Mouse (Mus musculus): Measurements from ENCODE around the gene Pdk2. TPM values are rescaled to one million over a fixed set of nuclear protein-coding genes. Genes with fewer than 3 reads are reported as not detected.

Gene Pdk2
- polyA plus RNA-seq, 1 experiment from 2014 or later = 30.2 TPM

GRCm38 (mm10) chr11:94990102-94990748 is 50.9 kb downstream of the Pdk2 start:
- H3K9ac ChIP-seq = 0 out of 2 replicates have a peak overlapping the region, but pooled peaks have one; percentile 25
- H3K4me1 ChIP-seq = peaks cover 65% of the 10 kb centered on the region
- H3K4me3 ChIP-seq (replicated peaks) = peak overlapping the region; percentile 90
- H3K36me3 ChIP-seq = no peaks in the 10 kb centered on the region
- ATAC-seq (ENCODE audit: insufficient read depth, low FRiP score, low read depth) = no peak
- no peaks in the 10 kb centered on the region for H3K9me3 ChIP-seq
- no peaks in the 10 kb centered on the region for H3K27me3 ChIP-seq (replicated peaks)
- peak overlapping the region; percentile 96 for H3K27ac ChIP-seq
- WGBS = 36% methylated on average over 6 of the region's 6 CpGs
- H3K4me2 ChIP-seq = peak overlapping the region; percentile 92

GRCm38 (mm10) chr11:94989562-94990017 is 51.6 kb downstream of the Pdk2 start:
- Histone ChIP-seq H3K9ac (peak overlapping the region; percentile 49), H3K27me3 (replicated peaks) (no peaks in the 10 kb centered on the region), H3K36me3 (no peaks in the 10 kb centered on the region), H3K4me1 (peaks cover 59% of the 10 kb centered on the region), H3K4me2 (peak overlapping the region; percentile 92), H3K9me3 (no peaks in the 10 kb centered on the region), H3K27ac (peak overlapping the region; percentile 96), H3K4me3 (replicated peaks) (peak overlapping the region; percentile 90)
- peak; percentile 59 for ATAC-seq (ENCODE audit: insufficient read depth, low FRiP score, low read depth)
- WGBS = 1% methylated on average over 11 of the region's 12 CpGs

- Histone ChIP-seq H3K4me2 (peak overlapping the region; percentile 92), H3K4me1 (peaks cover 53% of the 10 kb centered on the region), H3K36me3 (no peaks in the 10 kb centered on the region), H3K27ac (peak overlapping the region; percentile 96), H3K9ac (peak overlapping the region; percentile 49), H3K27me3 (replicated peaks) (no peaks in the 10 kb centered on the region), H3K4me3 (replicated peaks) (peak overlapping the region; percentile 90), H3K9me3 (no peaks in the 10 kb centered on the region)
- ATAC-seq (ENCODE audit: insufficient read depth, low FRiP score, low read depth) = no peak
- 15% methylated on average over 10 of the region's 10 CpGs for WGBS
These were observed 52.2 kb downstream of the Pdk2 start for GRCm38 (mm10) chr11:94988780-94989561.

DNA sequence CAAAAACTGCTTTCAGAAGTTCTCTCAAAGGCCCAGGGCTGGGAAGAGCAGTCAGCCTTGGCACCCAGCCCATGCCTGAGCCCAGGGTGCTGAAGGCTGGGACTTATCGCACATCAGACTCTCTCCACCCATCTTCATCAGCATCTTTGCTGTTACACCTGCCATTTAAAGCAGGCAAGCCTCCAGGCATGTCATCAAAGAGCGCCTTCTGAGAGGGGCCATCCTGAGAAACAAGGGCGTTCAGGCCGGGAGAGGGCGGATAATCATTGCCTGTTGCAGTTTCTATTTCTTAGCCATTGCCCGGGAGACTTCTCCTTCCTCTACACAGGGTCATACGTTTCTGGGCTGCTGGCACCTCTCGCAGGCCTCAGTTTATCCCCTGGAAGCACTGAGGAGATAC is 53.3 kb downstream of the Pdk2 start:
- Histone ChIP-seq H3K9me3 (no peaks in the 10 kb centered on the region), H3K27ac (peak overlapping the region; percentile 62; the same call in 1 of the 2 replicates), H3K4me3 (replicated peaks) (no peak overlapping the region), H3K9ac (no peak overlapping the region), H3K36me3 (no peaks in the 10 kb centered on the region), H3K4me1 (peaks cover 42% of the 10 kb centered on the region), H3K4me2 (no peak overlapping the region), H3K27me3 (replicated peaks) (no peaks in the 10 kb centered on the region)
- 77% methylated on average over 8 of the region's 8 CpGs for WGBS
- ATAC-seq (ENCODE audit: insufficient read depth, low FRiP score, low read depth) = no peak

DNA sequence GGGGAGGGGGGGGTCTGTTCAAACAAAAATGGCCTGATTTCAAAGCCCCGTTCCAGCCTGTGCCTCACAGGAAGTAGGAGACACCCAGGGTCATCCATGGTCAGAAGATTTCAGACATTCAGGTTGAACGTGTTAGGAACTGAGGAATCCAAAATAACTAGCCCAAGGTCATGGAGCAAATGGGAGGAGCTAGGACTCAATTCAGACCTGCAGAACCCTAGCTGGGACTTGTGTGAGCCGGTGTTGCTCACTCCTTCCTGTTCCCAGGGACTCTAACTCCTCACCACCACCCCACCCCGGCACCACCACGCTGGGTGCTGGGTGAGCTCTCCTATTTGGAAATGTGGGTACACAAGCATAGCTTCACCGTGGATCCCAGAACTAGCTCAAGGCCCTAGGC is 53.8 kb downstream of the Pdk2 start:
- peak overlapping the region; percentile 62 for H3K27ac ChIP-seq
- no peak overlapping the region for H3K9ac ChIP-seq
- WGBS = 48% methylated on average over 6 of the region's 6 CpGs
- no peak overlapping the region for H3K4me3 ChIP-seq (replicated peaks)
- H3K36me3 ChIP-seq = no peaks in the 10 kb centered on the region
- H3K4me2 ChIP-seq = no peak overlapping the region
- no peaks in the 10 kb centered on the region for H3K27me3 ChIP-seq (replicated peaks)
- ATAC-seq (ENCODE audit: insufficient read depth, low FRiP score, low read depth) = no peak
- peaks cover 37% of the 10 kb centered on the region for H3K4me1 ChIP-seq
- H3K9me3 ChIP-seq = no peaks in the 10 kb centered on the region

GRCm38 (mm10) chr11:94986435-94986834 is 54.7 kb downstream of the Pdk2 start:
- Histone ChIP-seq H3K27ac (peak overlapping the region; percentile 62; the same call in 1 of the 2 replicates), H3K9me3 (no peaks in the 10 kb centered on the region), H3K4me2 (no peak overlapping the region), H3K36me3 (no peaks in the 10 kb centered on the region), H3K4me1 (peaks cover 32% of the 10 kb centered on the region), H3K27me3 (replicated peaks) (no peaks in the 10 kb centered on the region), H3K9ac (no peak overlapping the region), H3K4me3 (replicated peaks) (no peak overlapping the region)
- WGBS = 56% methylated on average over 2 of the region's 2 CpGs
- ATAC-seq (ENCODE audit: insufficient read depth, low FRiP score, low read depth) = no peak

- H3K4me2 ChIP-seq = no peak overlapping the region
- 70% methylated on average over 5 of the region's 5 CpGs for WGBS
- H3K27ac ChIP-seq = no peak overlapping the region
- no peak overlapping the region for H3K4me3 ChIP-seq (replicated peaks)
- peaks cover 32% of the 10 kb centered on the region for H3K4me1 ChIP-seq
- no peaks in the 10 kb centered on the region for H3K36me3 ChIP-seq
- H3K27me3 ChIP-seq (replicated peaks) = no peaks in the 10 kb centered on the region
- H3K9ac ChIP-seq = no peak overlapping the region
- H3K9me3 ChIP-seq = no peaks in the 10 kb centered on the region
- no peak for ATAC-seq (ENCODE audit: insufficient read depth, low FRiP score, low read depth)
These were observed 55.3 kb downstream of the Pdk2 start for GRCm38 (mm10) chr11:94985822-94986221.

DNA sequence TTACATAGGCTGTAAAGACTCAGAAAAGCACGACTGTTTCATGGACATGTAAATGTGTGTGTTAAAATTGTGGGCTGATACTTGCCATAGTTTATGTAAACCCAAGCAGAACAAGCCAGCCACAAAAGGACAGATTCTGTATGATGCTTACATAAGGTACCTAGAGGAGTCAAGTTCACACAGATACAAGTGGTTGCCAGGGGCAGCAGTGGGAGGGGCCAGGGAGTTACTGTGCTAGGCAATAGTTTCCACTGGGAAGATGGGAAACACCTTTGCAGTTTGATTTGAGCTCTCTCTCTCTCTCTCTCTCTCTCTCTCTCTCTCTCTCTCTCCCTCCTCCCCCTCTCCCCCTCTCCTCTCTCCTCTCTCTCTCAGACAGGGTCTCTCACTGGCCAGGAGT is 56.0 kb downstream of the Pdk2 start:
- peak overlapping the region; percentile 40; the same call in 1 of the 2 replicates for H3K27ac ChIP-seq
- H3K4me2 ChIP-seq = no peak overlapping the region
- WGBS = 25% methylated on average over 1 of the region's 1 CpGs
- H3K36me3 ChIP-seq = no peaks in the 10 kb centered on the region
- no peak overlapping the region for H3K9ac ChIP-seq
- H3K27me3 ChIP-seq (replicated peaks) = no peaks in the 10 kb centered on the region
- no peak for ATAC-seq (ENCODE audit: insufficient read depth, low FRiP score, low read depth)
- no peaks in the 10 kb centered on the region for H3K9me3 ChIP-seq
- no peak overlapping the region for H3K4me3 ChIP-seq (replicated peaks)
- peaks cover 27% of the 10 kb centered on the region for H3K4me1 ChIP-seq

- Histone ChIP-seq H3K9ac (no peak overlapping the region), H3K4me2 (peak overlapping the region; percentile 47), H3K4me3 (replicated peaks) (no peak overlapping the region), H3K36me3 (no peaks in the 10 kb centered on the region), H3K4me1 (no peaks in the 10 kb centered on the region), H3K27me3 (replicated peaks) (no peaks in the 10 kb centered on the region), H3K27ac (0 out of 2 replicates have a peak overlapping the region, but pooled peaks have one; percentile 32), H3K9me3 (no peaks in the 10 kb centered on the region)
- ATAC-seq (ENCODE audit: insufficient read depth, low FRiP score, low read depth) = no peak
- 70% methylated on average over 11 of the region's 11 CpGs for WGBS
These were observed 61.5 kb downstream of the Pdk2 start for GRCm38 (mm10) chr11:94979462-94980179.

- Histone ChIP-seq H3K27me3 (replicated peaks) (no peaks in the 10 kb centered on the region), H3K9ac (no peak overlapping the region), H3K4me1 (no peaks in the 10 kb centered on the region), H3K27ac (0 out of 2 replicates have a peak overlapping the region, but pooled peaks have one; percentile 32), H3K9me3 (no peaks in the 10 kb centered on the region), H3K36me3 (no peaks in the 10 kb centered on the region), H3K4me3 (replicated peaks) (peak overlapping the region; percentile 26), H3K4me2 (peak overlapping the region; percentile 47)
- ATAC-seq (ENCODE audit: insufficient read depth, low FRiP score, low read depth) = peak; percentile 88
- whole genome bisulfite sequencing = under 1% methylated on average over 20 of the region's 20 CpGs
These were observed 62.2 kb downstream of the Pdk2 start for GRCm38 (mm10) chr11:94978947-94979346.

DNA sequence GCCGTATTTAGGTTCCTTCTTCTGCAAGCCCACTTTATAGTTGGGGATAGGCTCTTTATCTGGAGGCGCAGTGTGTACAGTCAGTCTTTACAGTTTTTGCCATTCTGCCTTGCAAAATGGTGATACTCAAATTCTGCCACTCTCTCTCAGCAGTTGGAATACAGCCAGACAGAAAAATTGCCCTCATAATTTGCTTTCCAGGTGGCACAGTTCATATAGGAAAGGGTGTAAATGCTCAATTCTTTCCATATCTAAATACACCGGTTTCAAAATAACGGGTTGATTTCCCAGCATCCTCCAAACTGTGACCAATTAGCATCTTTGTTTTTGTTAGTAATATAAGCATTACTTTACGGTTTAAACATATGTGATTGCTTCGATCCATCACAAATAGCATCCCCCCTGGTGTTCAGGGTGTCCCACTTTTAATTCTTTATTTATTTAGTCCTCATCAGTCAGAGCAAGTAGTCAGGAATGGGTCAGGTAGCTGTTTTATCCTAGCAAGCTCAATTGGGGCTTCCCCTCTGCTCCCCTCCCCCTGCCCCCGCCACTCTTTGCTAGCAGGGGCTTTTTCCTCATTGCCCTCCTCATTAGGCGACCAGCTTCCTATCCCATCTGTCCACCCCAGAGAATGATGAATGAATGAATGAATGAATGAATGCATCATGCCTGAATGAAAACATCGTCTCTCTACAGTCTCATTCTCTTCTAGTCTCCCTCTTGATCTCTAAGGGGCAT is 62.8 kb downstream of the Pdk2 start:
- Histone ChIP-seq H3K4me3 (replicated peaks) (0 out of 2 replicates have a peak overlapping the region, but pooled peaks have one; percentile 6), H3K27me3 (replicated peaks) (no peaks in the 10 kb centered on the region), H3K4me2 (peak overlapping the region; percentile 47), H3K27ac (no peak overlapping the region), H3K36me3 (no peaks in the 10 kb centered on the region), H3K9ac (no peak overlapping the region), H3K9me3 (no peaks in the 10 kb centered on the region), H3K4me1 (no peaks in the 10 kb centered on the region)
- 38% methylated on average over 9 of the region's 9 CpGs for WGBS
- ATAC-seq (ENCODE audit: insufficient read depth, low FRiP score, low read depth) = no peak
